Mouse (Mus musculus) G1E (cell line): ENCODE results near the gene Klf7. TPM values are rescaled to one million over a fixed set of nuclear protein-coding genes. Genes with fewer than 3 reads are reported as not detected.

Source experiments
- ATAC-seq: 2 replicates; pipeline ENCODE4 v1.8.0; 2016; ENCODE audit warnings: mild to moderate bottlenecking; ENCODE audit not compliant: insufficient number of reproducible peaks, poor library complexity, low FRiP score, severe bottlenecking; ENCODE audit errors: extremely low read depth
- DNase-seq: peaks from one replicate; pipeline ENCODE4 v3.0.0; 2012; ENCODE audit warnings: low spot score
- H3K27me3 ChIP-seq: 2 replicates; pipeline ENCODE4 v1.6.1; 2012; ENCODE audit warnings: mild to moderate bottlenecking, low read length, inconsistent platforms; ENCODE audit not compliant: insufficient read depth
- H3K36me3 ChIP-seq: replicated peaks from 2 replicates; pipeline ENCODE3; 2012; ENCODE audit warnings: mild to moderate bottlenecking, inconsistent platforms
- H3K4me1 ChIP-seq: 2 replicates; pipeline ENCODE4 v1.6.1; 2012; ENCODE audit warnings: low read depth, low read length, inconsistent platforms, mixed read lengths; ENCODE audit not compliant: insufficient read depth
- H3K4me3 ChIP-seq: 2 replicates; pipeline ENCODE4 v1.5.1; 2012; ENCODE audit warnings: low read depth, mild to moderate bottlenecking, inconsistent platforms, low read length, moderate library complexity, mixed read lengths
- H3K9me3 ChIP-seq: replicated peaks from 2 replicates; pipeline ENCODE4 v1.6.1; 2012; ENCODE audit warnings: inconsistent platforms
- CTCF ChIP-seq: IDR thresholded peaks from 2 replicates; pipeline ENCODE4 v1.5.1; 2012; ENCODE audit warnings: low read depth, low read length, inconsistent platforms, mixed read lengths
- GATA1 ChIP-seq: IDR thresholded peaks from 2 replicates; pipeline ENCODE4 v1.6.1; 2012; ENCODE audit warnings: borderline replicate concordance, low read length, inconsistent platforms, mixed read lengths
- GATA2 ChIP-seq: IDR thresholded peaks from 2 replicates; pipeline ENCODE4 v1.6.1; 2012; ENCODE audit warnings: low read depth, low read length, inconsistent platforms, borderline replicate concordance
- POLR2AphosphoS5 ChIP-seq: IDR thresholded peaks from 2 replicates; pipeline ENCODE4 v1.6.1; 2012; ENCODE audit warnings: low read depth, low read length, inconsistent platforms; ENCODE audit not compliant: insufficient replicate concordance
- TAL1 ChIP-seq: conservative IDR thresholded peaks from 2 replicates; pipeline ENCODE4 v1.6.1; 2012; ENCODE audit warnings: low read depth, low read length, inconsistent platforms, mixed read lengths
- polyA plus RNA-seq: library from polyadenylated mRNA; stranded (reverse); fragments of >175 nt; gene quantifications from 2 replicates; pipeline ENCODE4 v1.2.3, GENCODE M21; 2012
- total RNA-seq, 2 experiments: library from RNA; stranded (forward) in 1 of 2; stranded (reverse) in 1 of 2; fragments of 200-1000 nt in 1 of 2; fragments of >200 nt in 1 of 2; fragmentation: Nextera tagmentation in 1 of 2; gene quantifications; 2 replicates each; pipeline ENCODE4 v1.2.3; 2014 to 2017

Klf7 gene
- total and polyA plus RNA-seq, 3 experiments = 0.11 TPM; not detected in 2

- DNase-seq (no peak), ATAC-seq (no peak)
- Histone ChIP-seq H3K36me3 (no peaks in the 10 kb centered on the region), H3K9me3 (no peaks in the 10 kb centered on the region), H3K27me3 (peaks cover 3% of the 10 kb centered on the region; the same call in 1 of the 2 replicates), H3K4me1 (no peaks in the 10 kb centered on the region), H3K4me3 (no peak overlapping the region)
- TF ChIP-seq TAL1 (no peak), CTCF (no peak), GATA2 (no peak), GATA1 (no peak), POLR2AphosphoS5 (no peak)
Observed at GRCm38 (mm10) chr1:64093018-64093417, 29.1 kb downstream of the Klf7 start.

DNA sequence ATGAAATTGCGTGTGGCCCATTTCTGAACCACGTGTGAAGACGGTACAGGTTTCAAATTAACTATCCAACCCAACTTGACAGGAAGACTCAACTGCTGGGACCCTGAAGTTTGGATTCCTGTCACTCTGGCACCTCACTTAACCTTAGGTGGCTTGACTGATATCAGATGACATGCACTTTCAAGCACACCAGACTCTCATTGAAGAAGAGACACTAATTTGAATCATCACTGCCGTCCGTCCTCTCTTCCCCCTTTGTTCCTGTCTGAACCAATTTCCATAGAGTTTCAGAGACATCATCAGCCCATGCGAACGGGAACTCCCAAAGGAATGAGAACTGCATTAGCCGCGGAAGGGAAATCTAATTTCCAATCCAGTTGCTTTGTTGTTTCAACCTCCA is 30.5 kb downstream of the Klf7 start:
- Histone ChIP-seq H3K4me3 (no peak overlapping the region), H3K4me1 (no peaks in the 10 kb centered on the region), H3K36me3 (no peaks in the 10 kb centered on the region), H3K9me3 (no peaks in the 10 kb centered on the region), H3K27me3 (no peaks in the 10 kb centered on the region)
- ATAC-seq = no peak
- DNase-seq = no peak
- no peak for TF ChIP-seq GATA1
- no peak for TF ChIP-seq TAL1
- no peak for TF ChIP-seq POLR2AphosphoS5
- no peak for TF ChIP-seq GATA2
- TF ChIP-seq CTCF = no peak

DNA sequence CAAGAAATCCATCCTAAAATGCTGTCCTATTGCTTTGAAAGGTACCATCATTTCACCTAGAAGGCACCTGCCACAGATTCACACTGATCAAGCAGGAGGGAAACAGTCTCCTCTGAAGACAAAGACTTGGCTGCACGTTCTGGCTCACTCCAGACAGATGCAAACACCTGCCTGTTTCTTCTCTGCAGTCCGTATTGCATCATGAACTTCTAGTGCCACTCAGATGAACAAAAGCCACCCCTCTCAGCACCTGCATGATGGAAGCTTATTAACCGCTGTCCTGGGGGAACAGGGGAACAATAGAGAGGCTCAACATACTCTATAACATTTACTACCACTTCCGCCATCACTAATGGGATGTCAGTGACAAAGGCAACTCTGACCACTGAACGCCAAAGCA is 31.5 kb downstream of the Klf7 start:
- DNase-seq = no peak
- Histone ChIP-seq H3K4me1 (no peaks in the 10 kb centered on the region), H3K36me3 (no peaks in the 10 kb centered on the region), H3K27me3 (no peaks in the 10 kb centered on the region), H3K9me3 (no peaks in the 10 kb centered on the region), H3K4me3 (no peak overlapping the region)
- ATAC-seq = no peak
- TF ChIP-seq GATA1 = no peak
- TF ChIP-seq POLR2AphosphoS5 = no peak
- TF ChIP-seq TAL1 = no peak
- TF ChIP-seq GATA2 = no peak
- TF ChIP-seq CTCF = no peak

- H3K4me1 ChIP-seq = no peaks in the 10 kb centered on the region
- no peaks in the 10 kb centered on the region for H3K36me3 ChIP-seq
- no peak for TF ChIP-seq CTCF
- no peak for TF ChIP-seq POLR2AphosphoS5
- no peak for TF ChIP-seq GATA2
- no peak for TF ChIP-seq GATA1
- no peak for TF ChIP-seq TAL1
- H3K27me3 ChIP-seq = no peaks in the 10 kb centered on the region
- DNase-seq (no peak), ATAC-seq (no peak)
- no peaks in the 10 kb centered on the region for H3K9me3 ChIP-seq
- H3K4me3 ChIP-seq = no peak overlapping the region
Observed at GRCm38 (mm10) chr1:64089691-64090090, 32.4 kb downstream of the Klf7 start.

GRCm38 (mm10) chr1:64088604-64089320 is 33.3 kb downstream of the Klf7 start:
- DNase-seq (no peak), ATAC-seq (no peak)
- no peaks in the 10 kb centered on the region for H3K36me3 ChIP-seq
- no peaks in the 10 kb centered on the region for H3K4me1 ChIP-seq
- TF ChIP-seq GATA2 (no peak), POLR2AphosphoS5 (no peak), TAL1 (no peak), CTCF (no peak), GATA1 (no peak)
- no peaks in the 10 kb centered on the region for H3K27me3 ChIP-seq
- no peak overlapping the region for H3K4me3 ChIP-seq
- no peaks in the 10 kb centered on the region for H3K9me3 ChIP-seq

GRCm38 (mm10) chr1:64087657-64088603 is 34.2 kb downstream of the Klf7 start:
- no peak for DNase-seq
- TF ChIP-seq CTCF = no peak
- TF ChIP-seq GATA2 = no peak
- no peak for TF ChIP-seq TAL1
- no peak for TF ChIP-seq POLR2AphosphoS5
- no peak for TF ChIP-seq GATA1
- no peaks in the 10 kb centered on the region for H3K4me1 ChIP-seq
- no peaks in the 10 kb centered on the region for H3K9me3 ChIP-seq
- no peak overlapping the region for H3K4me3 ChIP-seq
- H3K27me3 ChIP-seq = no peaks in the 10 kb centered on the region
- no peak for ATAC-seq
- H3K36me3 ChIP-seq = no peaks in the 10 kb centered on the region
